Mouse (Mus musculus): ENCODE measurements around the gene Pald1. TPM values are rescaled to one million over a fixed set of nuclear protein-coding genes. Genes with fewer than 3 reads are reported as not detected.

Pald1 gene
- polyA plus RNA-seq, 1 experiment: 6.8 TPM

DNA sequence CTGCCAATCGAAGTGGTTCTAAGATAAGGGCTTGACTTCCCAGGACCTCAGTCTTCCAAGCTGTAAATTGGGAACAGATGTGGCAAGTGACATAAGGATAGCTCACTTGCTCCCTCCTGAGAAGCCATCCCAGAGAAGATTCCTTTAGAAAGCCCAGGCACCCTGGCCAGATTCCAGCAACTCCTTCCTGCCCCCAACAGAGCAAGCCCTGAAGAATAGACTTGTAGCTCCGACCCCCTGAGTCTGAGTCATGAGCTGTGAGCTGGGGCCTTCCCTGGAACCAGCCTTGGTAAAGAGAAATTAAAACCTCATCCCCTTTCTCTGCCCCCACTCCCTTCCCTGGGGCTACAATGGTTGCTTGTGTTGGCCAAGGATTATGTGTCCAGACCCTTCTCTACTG, 108.8 kb downstream of the Pald1 start:
- Histone ChIP-seq H3K4me1 (replicated peaks; ENCODE audit: control insufficient read depth, insufficient read depth, low read length) (peaks cover 11% of the 10 kb centered on the region; the same call in 1 of the 2 replicates), H3K36me3 (ENCODE audit: control insufficient read depth, insufficient read depth, low read length) (no peaks in the 10 kb centered on the region), H3K27me3 (ENCODE audit: control insufficient read depth, insufficient read depth, low read length) (peaks cover 3% of the 10 kb centered on the region; the same call in 1 of the 2 replicates), H3K27ac (ENCODE audit: control insufficient read depth, insufficient read depth, low read length) (no peak overlapping the region), H3K4me3 (ENCODE audit: control insufficient read depth, insufficient read depth, low read length) (no peak overlapping the region)
- TF ChIP-seq CTCF (IDR thresholded peaks at IDR 0.05; ENCODE audit: borderline replicate concordance, control insufficient read depth, extremely low read depth, insufficient read depth, low read length, poor library complexity) (no peak), POLR2A (IDR thresholded peaks at IDR 0.05; ENCODE audit: control insufficient read depth, extremely low read depth, insufficient read depth, low read length, poor library complexity) (no peak)
- no peak for DNase-seq
- WGBS: 74% methylated on average over 2 of the region's 2 CpGs

- Histone ChIP-seq H3K4me3 (ENCODE audit: control insufficient read depth, insufficient read depth, low read length) (no peak overlapping the region), H3K36me3 (ENCODE audit: control insufficient read depth, insufficient read depth, low read length) (no peaks in the 10 kb centered on the region), H3K27ac (ENCODE audit: control insufficient read depth, insufficient read depth, low read length) (no peak overlapping the region), H3K27me3 (ENCODE audit: control insufficient read depth, insufficient read depth, low read length) (peaks cover 3% of the 10 kb centered on the region; the same call in 1 of the 2 replicates), H3K4me1 (replicated peaks; ENCODE audit: control insufficient read depth, insufficient read depth, low read length) (peaks cover 11% of the 10 kb centered on the region; the same call in 1 of the 2 replicates)
- no peak for TF ChIP-seq POLR2A (IDR thresholded peaks at IDR 0.05; ENCODE audit: control insufficient read depth, extremely low read depth, insufficient read depth, low read length, poor library complexity)
- no peak for TF ChIP-seq CTCF (IDR thresholded peaks at IDR 0.05; ENCODE audit: borderline replicate concordance, control insufficient read depth, extremely low read depth, insufficient read depth, low read length, poor library complexity)
- DNase-seq: no peak
- WGBS: 51% methylated on average over 7 of the region's 7 CpGs
Measured at GRCm38 (mm10) chr10:61273844-61274215, 109.5 kb downstream of the Pald1 start.

- Histone ChIP-seq H3K4me1 (replicated peaks; ENCODE audit: control insufficient read depth, insufficient read depth, low read length) (peaks cover 11% of the 10 kb centered on the region; the same call in 1 of the 2 replicates), H3K36me3 (ENCODE audit: control insufficient read depth, insufficient read depth, low read length) (no peaks in the 10 kb centered on the region), H3K4me3 (ENCODE audit: control insufficient read depth, insufficient read depth, low read length) (peak within 1 kb of the TSS; percentile 25), H3K27ac (ENCODE audit: control insufficient read depth, insufficient read depth, low read length) (no peak within 1 kb of the TSS), H3K27me3 (ENCODE audit: control insufficient read depth, insufficient read depth, low read length) (peaks cover 3% of the 10 kb centered on the region; the same call in 1 of the 2 replicates)
- WGBS: 3% methylated on average over 75 of the region's 75 CpGs
- DNase-seq: peak; percentile 18
- TF ChIP-seq POLR2A (IDR thresholded peaks at IDR 0.05; ENCODE audit: control insufficient read depth, extremely low read depth, insufficient read depth, low read length, poor library complexity) (no peak), CTCF (IDR thresholded peaks at IDR 0.05; ENCODE audit: borderline replicate concordance, control insufficient read depth, extremely low read depth, insufficient read depth, low read length, poor library complexity) (no peak)
Measured at GRCm38 (mm10) chr10:61273081-61273843, 110.1 kb downstream of the Pald1 start, which contains the start of gene Adamts14. TSS of gene Adamts14 (minus strand) at chr10:61273438.

DNA sequence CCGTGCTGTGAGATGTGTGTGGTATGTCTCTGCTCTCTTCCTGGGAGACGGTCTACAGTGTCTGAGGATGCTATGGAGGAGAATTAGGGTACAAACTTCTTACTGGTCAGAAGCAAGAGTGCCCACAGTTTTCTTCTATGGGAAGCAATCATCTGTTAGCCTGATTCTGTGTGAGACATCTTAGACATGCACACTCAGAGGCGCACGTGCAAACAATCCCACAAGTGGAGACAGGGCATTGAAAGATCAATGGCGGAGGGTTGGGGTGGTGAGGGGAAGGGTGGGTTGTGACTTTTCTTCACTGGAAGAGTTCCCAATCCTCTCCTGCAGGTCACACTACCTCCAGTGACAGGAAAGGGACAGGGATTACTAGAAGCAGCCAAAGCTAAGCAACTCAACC, 110.7 kb downstream of the Pald1 start:
- 70% methylated on average over 5 of the region's 5 CpGs for whole genome bisulfite sequencing
- H3K27me3 ChIP-seq (ENCODE audit: control insufficient read depth, insufficient read depth, low read length): peaks cover 3% of the 10 kb centered on the region; the same call in 1 of the 2 replicates
- peak overlapping the region; percentile 25; the same call in 1 of the 2 replicates for H3K4me3 ChIP-seq (ENCODE audit: control insufficient read depth, insufficient read depth, low read length)
- H3K4me1 ChIP-seq (replicated peaks; ENCODE audit: control insufficient read depth, insufficient read depth, low read length): peaks cover 11% of the 10 kb centered on the region; the same call in 1 of the 2 replicates
- no peaks in the 10 kb centered on the region for H3K36me3 ChIP-seq (ENCODE audit: control insufficient read depth, insufficient read depth, low read length)
- no peak for TF ChIP-seq POLR2A (IDR thresholded peaks at IDR 0.05; ENCODE audit: control insufficient read depth, extremely low read depth, insufficient read depth, low read length, poor library complexity)
- TF ChIP-seq CTCF (IDR thresholded peaks at IDR 0.05; ENCODE audit: borderline replicate concordance, control insufficient read depth, extremely low read depth, insufficient read depth, low read length, poor library complexity): no peak
- H3K27ac ChIP-seq (ENCODE audit: control insufficient read depth, insufficient read depth, low read length): no peak overlapping the region
- DNase-seq: no peak

- H3K4me3 ChIP-seq (ENCODE audit: control insufficient read depth, insufficient read depth, low read length): no peak overlapping the region
- H3K4me1 ChIP-seq (replicated peaks; ENCODE audit: control insufficient read depth, insufficient read depth, low read length): peaks cover 13% of the 10 kb centered on the region; the same call in 1 of the 2 replicates
Measured at GRCm38 (mm10) chr10:61272089-61272626, 111.2 kb downstream of the Pald1 start.

More at GRCm38 (mm10) chr10:61272089-61272626, 111.2 kb downstream of the Pald1 start:
- Histone ChIP-seq H3K27ac (ENCODE audit: control insufficient read depth, insufficient read depth, low read length) (no peak overlapping the region), H3K27me3 (ENCODE audit: control insufficient read depth, insufficient read depth, low read length) (peaks cover 3% of the 10 kb centered on the region; the same call in 1 of the 2 replicates), H3K36me3 (ENCODE audit: control insufficient read depth, insufficient read depth, low read length) (no peaks in the 10 kb centered on the region)
- no peak for TF ChIP-seq CTCF (IDR thresholded peaks at IDR 0.05; ENCODE audit: borderline replicate concordance, control insufficient read depth, extremely low read depth, insufficient read depth, low read length, poor library complexity)
- no peak for TF ChIP-seq POLR2A (IDR thresholded peaks at IDR 0.05; ENCODE audit: control insufficient read depth, extremely low read depth, insufficient read depth, low read length, poor library complexity)
- 91% methylated on average over 8 of the region's 8 CpGs for WGBS
- DNase-seq: no peak

Other genes starting within 250 kb of the Pald1 start
- gene Sgpl1, start 235.8 kb downstream of the Pald1 start, polyA plus RNA-seq (2012; rRNA removed): 84.9 and 105 TPM in 2 replicates
- gene Tbata, start 211.6 kb downstream of the Pald1 start, polyA plus RNA-seq (2012; rRNA removed): 975 and 1,293 TPM in 2 replicates
- 2.7 and 3.3 TPM in 2 replicates for gene Adamts14, start 110.1 kb downstream of the Pald1 start, polyA plus RNA-seq (2012; rRNA removed)
- gene Prf1, start 85.7 kb downstream of the Pald1 start, polyA plus RNA-seq (2012; rRNA removed): 5.7 and 6.1 TPM in 2 replicates
- gene Nodal, start 34.4 kb upstream of the Pald1 start, polyA plus RNA-seq (2012; rRNA removed): 0.05 and 0.17 TPM in 2 replicates
- 277 and 313 TPM in 2 replicates for gene Eif4ebp2, start 69.1 kb upstream of the Pald1 start, polyA plus RNA-seq (2012; rRNA removed)
- gene Lrrc20, start 92.3 kb upstream of the Pald1 start, polyA plus RNA-seq (2012; rRNA removed): 9.8 and 10.9 TPM in 2 replicates
- 0.04 and 0.10 TPM in 2 replicates for gene Npffr1, start 212.0 kb upstream of the Pald1 start, polyA plus RNA-seq (2012; rRNA removed)

Measured in thymus, adult 2 months (tissue).